Mouse (Mus musculus): ENCODE results near the gene Ppil1. TPM values are rescaled to one million over a fixed set of nuclear protein-coding genes. Genes with fewer than 3 reads are reported as not detected.

The Ppil1 gene
- total and polyA plus RNA-seq, 3 experiments, result 26.3 to 91.6 (median 79.4) TPM

DNA sequence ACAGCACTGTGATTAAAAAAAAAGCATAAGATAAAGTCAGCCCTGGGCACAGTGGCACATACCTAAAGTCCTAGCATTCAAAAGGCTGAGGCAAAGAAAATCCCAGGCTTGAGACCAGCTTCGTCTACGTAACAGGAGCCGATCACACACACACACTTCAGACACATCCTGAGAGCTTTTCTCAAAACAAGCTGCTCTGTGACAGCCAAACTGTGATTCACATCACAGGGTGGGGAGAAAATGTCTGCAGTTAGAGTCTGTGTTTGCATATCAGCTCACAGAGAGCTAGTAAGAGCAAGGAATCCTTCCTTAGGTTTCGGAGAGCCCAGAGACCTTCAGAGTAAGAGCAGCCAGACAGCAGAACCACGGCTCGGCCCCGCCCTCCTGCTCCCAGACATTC lies 36.9 kb upstream of the Ppil1 start:
- Histone ChIP-seq H3K36me3 (replicated peaks) (peaks cover 74% of the 10 kb centered on the region), H3K9me3 (replicated peaks) (no peaks in the 10 kb centered on the region), H3K4me3 (ENCODE audit: low read depth, low read length) (no peak overlapping the region), H3K27me3 (ENCODE audit: insufficient read depth, low read length) (peaks cover 6% of the 10 kb centered on the region; the same call in 1 of the 2 replicates), H3K4me1 (ENCODE audit: insufficient read depth, low read depth, low read length) (peaks cover 7% of the 10 kb centered on the region)
- TF ChIP-seq CTCF (IDR thresholded peaks at IDR 0.05; ENCODE audit: low read depth, low read length), result no peak
- no peak for TF ChIP-seq POLR2AphosphoS5 (IDR thresholded peaks at IDR 0.05; ENCODE audit: insufficient replicate concordance, low read depth, low read length)
- no peak for TF ChIP-seq GATA1 (IDR thresholded peaks at IDR 0.05; ENCODE audit: borderline replicate concordance, low read length)
- no peak for TF ChIP-seq TAL1 (conservative IDR thresholded peaks at IDR 0.05; ENCODE audit: low read depth, low read length)
- no peak for TF ChIP-seq GATA2 (IDR thresholded peaks at IDR 0.05; ENCODE audit: borderline replicate concordance, low read depth, low read length)
- ATAC-seq (ENCODE audit: extremely low read depth, insufficient number of reproducible peaks, low FRiP score, poor library complexity, severe bottlenecking) (no peak), DNase-seq (ENCODE audit: low spot score) (no peak)

DNA sequence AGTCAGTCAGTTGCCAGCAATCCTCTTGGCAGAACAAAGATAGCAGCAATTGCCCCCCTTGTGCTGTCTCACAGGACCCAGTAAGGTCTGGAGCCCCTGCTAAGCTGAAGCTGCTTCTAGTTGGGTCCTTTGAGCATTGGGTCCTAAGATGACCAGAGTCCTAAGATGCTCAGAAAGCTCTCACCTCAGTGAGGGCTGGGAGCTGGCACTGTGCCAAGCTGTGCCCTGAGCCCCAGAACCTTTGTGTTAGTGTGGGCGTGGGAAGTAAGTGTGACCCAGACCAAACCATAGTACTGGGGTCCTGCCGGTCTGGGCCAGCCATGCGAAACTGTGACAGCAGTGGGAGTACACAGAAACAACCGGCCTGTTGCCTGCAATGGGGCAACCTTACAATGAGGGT lies 35.3 kb upstream of the Ppil1 start:
- peaks cover under 1% of the 10 kb centered on the region; the same call in 1 of the 2 replicates for H3K4me1 ChIP-seq (ENCODE audit: insufficient read depth, low read depth, low read length)
- TF ChIP-seq TAL1 (conservative IDR thresholded peaks at IDR 0.05; ENCODE audit: low read depth, low read length), result no peak
- TF ChIP-seq GATA1 (IDR thresholded peaks at IDR 0.05; ENCODE audit: borderline replicate concordance, low read length), result no peak
- no peak for TF ChIP-seq CTCF (IDR thresholded peaks at IDR 0.05; ENCODE audit: low read depth, low read length)
- no peak for TF ChIP-seq GATA2 (IDR thresholded peaks at IDR 0.05; ENCODE audit: borderline replicate concordance, low read depth, low read length)
- TF ChIP-seq POLR2AphosphoS5 (IDR thresholded peaks at IDR 0.05; ENCODE audit: insufficient replicate concordance, low read depth, low read length), result no peak
- no peak overlapping the region for H3K4me3 ChIP-seq (ENCODE audit: low read depth, low read length)
- peaks cover 88% of the 10 kb centered on the region for H3K36me3 ChIP-seq (replicated peaks)
- no peaks in the 10 kb centered on the region for H3K9me3 ChIP-seq (replicated peaks)
- no peaks in the 10 kb centered on the region for H3K27me3 ChIP-seq (ENCODE audit: insufficient read depth, low read length)
- DNase-seq (ENCODE audit: low spot score) (no peak), ATAC-seq (ENCODE audit: extremely low read depth, insufficient number of reproducible peaks, low FRiP score, poor library complexity, severe bottlenecking) (no peak)

DNA sequence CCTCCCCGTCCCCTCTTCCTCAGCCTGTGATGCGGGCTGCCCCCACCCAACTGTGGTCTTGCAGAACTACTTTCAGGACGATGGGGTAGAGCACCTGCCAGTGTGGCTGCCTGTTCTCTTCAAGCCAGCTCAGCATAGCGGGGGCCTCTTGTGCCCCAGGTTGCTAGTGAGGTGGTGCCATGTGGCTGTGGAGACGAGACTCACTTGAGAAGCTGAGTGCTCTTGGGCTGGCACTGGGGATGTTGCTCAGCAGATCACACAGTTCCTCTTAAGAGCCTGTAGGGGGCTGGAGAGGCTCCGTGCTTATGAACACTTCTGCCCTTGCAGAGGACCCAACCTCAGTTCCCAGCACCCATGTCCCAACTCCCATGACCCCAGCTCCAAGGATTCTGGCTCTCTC lies 33.8 kb upstream of the Ppil1 start:
- H3K9me3 ChIP-seq (replicated peaks), result no peaks in the 10 kb centered on the region
- ATAC-seq (ENCODE audit: extremely low read depth, insufficient number of reproducible peaks, low FRiP score, poor library complexity, severe bottlenecking) (no peak), DNase-seq (ENCODE audit: low spot score) (no peak)
- peaks cover 95% of the 10 kb centered on the region for H3K36me3 ChIP-seq (replicated peaks)
- H3K4me1 ChIP-seq (ENCODE audit: insufficient read depth, low read depth, low read length), result no peaks in the 10 kb centered on the region; the same call in 1 of the 2 replicates
- TF ChIP-seq GATA2 (IDR thresholded peaks at IDR 0.05; ENCODE audit: borderline replicate concordance, low read depth, low read length) (no peak), POLR2AphosphoS5 (IDR thresholded peaks at IDR 0.05; ENCODE audit: insufficient replicate concordance, low read depth, low read length) (no peak), TAL1 (conservative IDR thresholded peaks at IDR 0.05; ENCODE audit: low read depth, low read length) (no peak), GATA1 (IDR thresholded peaks at IDR 0.05; ENCODE audit: borderline replicate concordance, low read length) (no peak), CTCF (IDR thresholded peaks at IDR 0.05; ENCODE audit: low read depth, low read length) (no peak)
- no peaks in the 10 kb centered on the region for H3K27me3 ChIP-seq (ENCODE audit: insufficient read depth, low read length)
- no peak overlapping the region for H3K4me3 ChIP-seq (ENCODE audit: low read depth, low read length)

DNA sequence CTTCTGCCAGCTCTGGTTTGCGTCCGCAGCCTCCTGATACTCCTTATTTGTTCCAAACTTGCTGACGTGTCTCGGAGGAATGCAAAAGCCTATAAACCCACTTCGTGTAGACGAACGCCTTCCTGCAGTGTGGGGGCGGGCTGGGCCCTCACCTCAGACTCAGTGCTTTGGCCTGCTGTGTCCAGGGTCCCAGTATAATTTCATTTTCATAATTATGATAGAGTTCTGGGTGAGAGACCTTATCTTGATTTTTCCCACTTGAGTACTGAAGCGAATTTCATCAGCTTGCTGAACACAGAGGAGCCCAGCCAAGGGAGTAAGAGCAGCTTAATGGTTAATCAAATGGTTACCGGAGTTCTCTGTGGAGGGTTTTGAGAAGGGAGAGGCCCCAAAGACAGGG lies 33.3 kb upstream of the Ppil1 start:
- Histone ChIP-seq H3K4me3 (ENCODE audit: low read depth, low read length) (no peak overlapping the region), H3K27me3 (ENCODE audit: insufficient read depth, low read length) (no peaks in the 10 kb centered on the region), H3K4me1 (ENCODE audit: insufficient read depth, low read depth, low read length) (no peaks in the 10 kb centered on the region; the same call in 1 of the 2 replicates), H3K9me3 (replicated peaks) (no peaks in the 10 kb centered on the region), H3K36me3 (replicated peaks) (peaks cover 96% of the 10 kb centered on the region)
- ATAC-seq (ENCODE audit: extremely low read depth, insufficient number of reproducible peaks, low FRiP score, poor library complexity, severe bottlenecking) (no peak), DNase-seq (ENCODE audit: low spot score) (no peak)
- TF ChIP-seq TAL1 (conservative IDR thresholded peaks at IDR 0.05; ENCODE audit: low read depth, low read length) (no peak), CTCF (IDR thresholded peaks at IDR 0.05; ENCODE audit: low read depth, low read length) (no peak), POLR2AphosphoS5 (IDR thresholded peaks at IDR 0.05; ENCODE audit: insufficient replicate concordance, low read depth, low read length) (no peak), GATA2 (IDR thresholded peaks at IDR 0.05; ENCODE audit: borderline replicate concordance, low read depth, low read length) (no peak), GATA1 (IDR thresholded peaks at IDR 0.05; ENCODE audit: borderline replicate concordance, low read length) (no peak)

DNA sequence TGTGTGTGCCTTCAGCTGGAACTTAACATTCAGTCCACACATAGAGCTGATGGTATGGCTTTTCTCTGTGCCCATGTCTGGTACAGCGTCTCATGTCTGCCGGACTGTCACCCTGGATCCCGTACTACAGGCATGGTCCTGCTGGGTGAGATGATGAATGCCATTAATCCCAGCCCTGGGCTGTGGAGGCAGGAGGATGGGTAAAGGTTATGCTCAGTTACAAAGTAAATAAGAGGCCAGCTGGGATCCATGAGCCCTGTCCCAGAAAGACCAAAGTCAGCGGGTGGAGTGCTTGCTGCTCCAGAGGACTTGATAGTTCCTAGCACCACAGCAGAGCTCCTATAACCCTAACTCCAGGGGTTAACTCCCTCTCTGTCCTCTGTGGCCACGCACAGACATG lies 31.8 kb upstream of the Ppil1 start:
- TF ChIP-seq TAL1 (conservative IDR thresholded peaks at IDR 0.05; ENCODE audit: low read depth, low read length), result no peak
- TF ChIP-seq POLR2AphosphoS5 (IDR thresholded peaks at IDR 0.05; ENCODE audit: insufficient replicate concordance, low read depth, low read length), result no peak
- TF ChIP-seq GATA1 (IDR thresholded peaks at IDR 0.05; ENCODE audit: borderline replicate concordance, low read length), result no peak
- no peak for TF ChIP-seq GATA2 (IDR thresholded peaks at IDR 0.05; ENCODE audit: borderline replicate concordance, low read depth, low read length)
- TF ChIP-seq CTCF (IDR thresholded peaks at IDR 0.05; ENCODE audit: low read depth, low read length), result no peak
- H3K9me3 ChIP-seq (replicated peaks), result no peaks in the 10 kb centered on the region
- peaks cover 94% of the 10 kb centered on the region for H3K36me3 ChIP-seq (replicated peaks)
- DNase-seq (ENCODE audit: low spot score), result no peak
- H3K4me1 ChIP-seq (ENCODE audit: insufficient read depth, low read depth, low read length), result peaks cover 7% of the 10 kb centered on the region; the same call in 1 of the 2 replicates
- H3K4me3 ChIP-seq (ENCODE audit: low read depth, low read length), result no peak overlapping the region
- ATAC-seq (ENCODE audit: extremely low read depth, insufficient number of reproducible peaks, low FRiP score, poor library complexity, severe bottlenecking), result no peak
- no peaks in the 10 kb centered on the region for H3K27me3 ChIP-seq (ENCODE audit: insufficient read depth, low read length)

DNA sequence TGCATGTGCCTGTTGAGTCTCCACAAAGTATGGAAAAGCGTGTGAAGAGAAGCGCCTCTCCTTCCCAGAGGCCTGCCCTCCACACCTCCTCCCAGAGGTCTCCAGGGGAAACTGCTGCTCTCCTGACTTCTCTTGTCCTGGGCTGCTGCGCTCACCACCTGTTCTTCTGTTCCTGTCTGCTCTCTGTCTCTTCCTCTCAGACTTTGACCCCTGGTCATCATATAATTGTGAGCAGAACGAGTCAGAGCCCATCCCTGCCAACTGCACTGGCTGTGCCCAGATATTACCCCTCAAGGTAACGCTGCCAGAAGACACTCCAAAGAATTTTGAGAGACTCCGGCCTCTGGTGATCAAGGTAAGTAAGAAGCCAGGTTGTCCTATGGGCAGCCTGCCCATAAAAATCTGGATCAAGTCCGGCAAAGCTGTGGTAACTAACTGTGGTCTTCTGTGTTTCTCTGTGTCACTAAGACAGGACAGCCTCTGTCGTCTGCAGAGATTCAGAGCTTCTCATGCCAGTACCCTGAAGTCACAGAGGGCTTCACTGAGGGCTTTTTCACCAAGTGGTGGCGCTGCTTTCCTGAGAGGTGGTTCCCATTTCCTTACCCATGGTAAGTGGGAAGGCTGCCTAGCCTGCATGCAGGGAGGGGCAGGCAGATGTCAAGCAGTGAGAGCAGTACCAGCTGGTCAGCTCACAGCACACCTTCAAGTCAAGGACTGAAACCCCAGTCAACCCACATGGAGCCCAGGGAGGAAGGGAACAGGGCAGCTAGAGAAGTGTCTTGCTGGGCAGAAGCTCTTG lies 30.0 kb upstream of the Ppil1 start:
- no peak for ATAC-seq (ENCODE audit: extremely low read depth, insufficient number of reproducible peaks, low FRiP score, poor library complexity, severe bottlenecking)
- no peak for TF ChIP-seq GATA1 (IDR thresholded peaks at IDR 0.05; ENCODE audit: borderline replicate concordance, low read length)
- TF ChIP-seq GATA2 (IDR thresholded peaks at IDR 0.05; ENCODE audit: borderline replicate concordance, low read depth, low read length), result no peak
- TF ChIP-seq CTCF (IDR thresholded peaks at IDR 0.05; ENCODE audit: low read depth, low read length), result no peak
- TF ChIP-seq TAL1 (conservative IDR thresholded peaks at IDR 0.05; ENCODE audit: low read depth, low read length), result no peak
- no peak for TF ChIP-seq POLR2AphosphoS5 (IDR thresholded peaks at IDR 0.05; ENCODE audit: insufficient replicate concordance, low read depth, low read length)
- H3K4me3 ChIP-seq (ENCODE audit: low read depth, low read length), result no peak overlapping the region
- H3K27me3 ChIP-seq (ENCODE audit: insufficient read depth, low read length), result no peaks in the 10 kb centered on the region
- H3K9me3 ChIP-seq (replicated peaks), result no peaks in the 10 kb centered on the region
- peaks cover 91% of the 10 kb centered on the region for H3K36me3 ChIP-seq (replicated peaks)
- peaks cover 7% of the 10 kb centered on the region; the same call in 1 of the 2 replicates for H3K4me1 ChIP-seq (ENCODE audit: insufficient read depth, low read depth, low read length)
- no peak for DNase-seq (ENCODE audit: low spot score)

Data from G1E (cell line).